Mouse (Mus musculus): ENCODE data around the gene Impg2.

Gene Impg2

DNA sequence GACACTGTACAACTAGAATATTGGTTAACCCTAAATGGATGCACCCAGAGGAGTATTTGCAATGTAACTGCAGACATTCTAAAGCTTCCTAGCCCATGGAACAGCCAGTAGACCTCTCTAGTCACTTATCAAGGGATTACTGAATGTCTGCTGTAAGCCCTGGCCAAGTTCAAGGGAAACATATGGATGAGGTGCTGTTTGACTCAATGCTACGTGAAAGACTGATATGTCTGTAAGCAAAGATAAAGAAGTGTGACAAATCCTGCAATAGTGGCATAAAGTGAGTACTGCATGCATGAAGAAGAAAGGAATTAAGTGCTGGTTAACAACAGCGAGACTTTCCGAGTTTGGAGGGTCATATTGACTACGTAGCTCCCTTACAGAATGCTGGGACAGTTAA is 100.1 kb downstream of the Impg2 start:
- DNase-seq: no peak

DNA sequence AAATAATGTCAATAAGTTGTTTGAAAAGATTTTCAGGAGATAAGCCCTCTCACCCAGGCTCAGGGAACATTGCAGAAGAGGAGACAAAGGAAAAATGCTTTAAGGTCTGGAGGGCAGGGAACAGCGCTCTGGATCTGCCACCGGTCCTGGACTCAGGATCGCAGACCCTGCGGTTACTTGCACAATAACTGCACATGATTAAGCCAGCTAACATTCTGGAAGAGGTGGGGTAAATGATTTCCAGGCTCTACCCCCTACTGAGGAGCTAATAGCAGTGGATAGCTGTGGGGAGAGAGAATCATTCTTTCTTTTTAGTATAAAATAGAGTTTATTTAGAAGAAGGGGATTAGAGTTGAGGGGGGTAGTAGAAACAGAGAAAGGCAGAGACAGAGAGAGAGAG is 103.5 kb downstream of the Impg2 start:
- DNase-seq: no peak

DNA sequence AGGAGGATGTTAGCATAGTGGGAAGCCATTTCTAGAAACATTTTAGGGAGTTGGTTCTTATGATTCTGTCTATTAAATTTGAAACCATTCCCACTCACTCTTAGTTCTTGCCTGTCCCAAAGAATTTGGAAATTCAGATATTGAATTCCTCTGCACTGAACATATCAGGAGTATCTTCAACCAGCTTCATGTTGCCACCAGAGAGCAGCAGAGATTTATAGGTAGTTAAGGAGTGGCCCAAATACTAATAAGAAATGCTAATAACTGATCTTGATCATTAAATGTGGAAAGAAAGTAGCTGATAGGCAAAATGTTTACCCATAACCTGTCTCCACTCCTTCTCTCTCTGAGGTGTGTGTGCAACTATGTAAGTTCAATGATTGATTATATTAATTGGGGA is 107.2 kb downstream of the Impg2 start:
- no peak for DNase-seq
